Mouse (Mus musculus) neural tube, embryonic 15.5 days (tissue): ENCODE measurements around the gene Cactin. TPM values are rescaled to one million over a fixed set of nuclear protein-coding genes. Genes with fewer than 3 reads are reported as not detected.

Source experiments
- ATAC-seq: fragments of 200-750 bp; cut with Nextera tagmentation; 2 replicates; pipeline ENCODE4 v1.8.0; 2017; ENCODE audit warnings: mild to moderate bottlenecking, moderate TSS enrichment, moderate library complexity; ENCODE audit not compliant: low FRiP score
- H3K27ac ChIP-seq: fragments of 300-500 bp; sonication (generic); replicated peaks from 2 replicates; pipeline ENCODE4 v1.5.1; 2015; ENCODE audit warnings: mild to moderate bottlenecking, inconsistent platforms
- H3K27me3 ChIP-seq: fragments of 300-500 bp; sonication (generic); replicated peaks from 2 replicates; pipeline ENCODE4 v1.6.1; 2015; ENCODE audit warnings: inconsistent platforms
- H3K36me3 ChIP-seq: fragments of 300-500 bp; sonication (generic); 2 replicates; pipeline ENCODE4 v1.6.1; 2015; ENCODE audit warnings: inconsistent platforms
- H3K4me1 ChIP-seq: fragments of 300-500 bp; sonication (generic); 2 replicates; pipeline ENCODE4 v1.6.1; 2015; ENCODE audit warnings: inconsistent platforms
- H3K4me2 ChIP-seq: fragments of 300-500 bp; sonication (generic); 2 replicates; pipeline ENCODE4 v1.6.1; 2015; ENCODE audit warnings: inconsistent platforms, mild to moderate bottlenecking, moderate library complexity
- H3K4me3 ChIP-seq: fragments of 300-500 bp; sonication (generic); replicated peaks from 2 replicates; pipeline ENCODE4 v1.5.1; 2015; ENCODE audit warnings: mild to moderate bottlenecking, inconsistent platforms
- H3K9ac ChIP-seq: fragments of 300-500 bp; sonication (generic); replicated peaks from 2 replicates; pipeline ENCODE4 v1.6.1; 2015; ENCODE audit warnings: mild to moderate bottlenecking, inconsistent platforms
- H3K9me3 ChIP-seq: fragments of 300-500 bp; sonication (generic); replicated peaks from 2 replicates; pipeline ENCODE4 v1.6.1; 2016; ENCODE audit warnings: inconsistent platforms
- WGBS: fragments of 180-500 bp; shearing (Covaris S2); methylation state at CpG from one replicate; pipeline ENCODE4 v1.1.7; 2015; ENCODE audit warnings: mixed read lengths; 5-methylcytosine and 5-hydroxymethylcytosine counted together
- polyA plus RNA-seq: library from polyadenylated mRNA; unstranded; fragments of >200 nt; fragmentation: Nextera tagmentation; extraction: Ambion mirVana; gene quantifications from 2 replicates; pipeline ENCODE4 v1.2.1, GENCODE M21; 2015

The Cactin gene
- polyA plus RNA-seq, 1 experiment from 2014 or later = 27.8 TPM

DNA sequence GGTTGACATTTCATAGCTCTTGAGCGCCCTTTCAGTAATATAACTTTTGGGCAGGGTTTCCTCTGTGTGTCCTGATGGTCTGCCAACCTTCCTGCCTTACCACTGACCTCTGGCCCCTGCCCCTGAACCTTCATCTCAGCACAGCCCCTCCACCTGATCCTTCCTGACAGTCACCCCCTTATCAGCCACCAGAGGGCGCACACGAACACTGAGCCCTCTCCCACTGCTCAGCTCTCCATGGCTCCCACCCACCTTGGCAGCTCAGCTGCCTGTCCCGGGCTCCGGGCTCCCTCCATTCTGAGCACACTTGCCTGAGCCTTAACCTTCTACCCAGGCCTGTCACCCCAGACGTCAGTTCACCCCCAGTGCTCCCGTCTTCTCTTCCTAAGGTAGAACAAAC lies 31.6 kb upstream of the Cactin start:
- WGBS = 6% methylated on average over 7 of the region's 7 CpGs

DNA sequence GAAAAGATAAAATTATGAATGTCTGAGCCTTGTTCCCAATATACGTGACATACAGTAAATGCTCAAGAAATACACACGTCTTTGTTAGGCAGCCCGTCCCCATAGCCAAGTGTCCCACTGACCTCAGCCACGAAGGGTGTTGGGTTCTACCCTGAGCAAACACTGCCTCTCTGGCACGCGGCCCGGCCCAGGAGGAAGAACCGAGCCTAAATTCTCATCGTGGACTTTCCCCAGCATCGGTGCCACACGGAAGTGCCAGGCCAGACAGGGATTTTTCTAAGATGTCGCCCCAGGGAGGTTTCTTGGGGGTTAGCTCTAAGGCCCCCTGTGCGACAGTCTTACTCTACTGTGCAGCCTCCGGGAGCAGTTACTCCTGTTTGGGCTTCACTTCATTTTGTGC lies 31.1 kb upstream of the Cactin start:
- Histone ChIP-seq H3K9me3 (no peaks in the 10 kb centered on the region), H3K27me3 (peaks cover 38% of the 10 kb centered on the region), H3K4me2 (no peak overlapping the region), H3K27ac (no peak overlapping the region), H3K36me3 (no peaks in the 10 kb centered on the region), H3K4me3 (no peak overlapping the region), H3K4me1 (peaks cover 44% of the 10 kb centered on the region), H3K9ac (no peak overlapping the region)
- no peak for ATAC-seq
- WGBS = 58% methylated on average over 14 of the region's 14 CpGs

More for the DNA sequence above, 31.6 kb upstream of the Cactin start:
- Histone ChIP-seq H3K9ac (no peak overlapping the region), H3K27ac (no peak overlapping the region), H3K4me1 (peaks cover 39% of the 10 kb centered on the region), H3K4me2 (no peak overlapping the region), H3K4me3 (no peak overlapping the region), H3K36me3 (no peaks in the 10 kb centered on the region), H3K27me3 (peaks cover 43% of the 10 kb centered on the region), H3K9me3 (no peaks in the 10 kb centered on the region)
- no peak for ATAC-seq

GRCm38 (mm10) chr10:81290698-81291460 lies 30.0 kb upstream of the Cactin start:
- H3K4me2 ChIP-seq = peak overlapping the region; percentile 24; the same call in 1 of the 2 replicates
- no peaks in the 10 kb centered on the region for H3K9me3 ChIP-seq
- WGBS = 12% methylated on average over 24 of the region's 24 CpGs
- H3K36me3 ChIP-seq = no peaks in the 10 kb centered on the region
- H3K27me3 ChIP-seq = peaks cover 30% of the 10 kb centered on the region
- no peak overlapping the region for H3K9ac ChIP-seq
- peaks cover 45% of the 10 kb centered on the region for H3K4me1 ChIP-seq
- H3K4me3 ChIP-seq = no peak overlapping the region
- no peak overlapping the region for H3K27ac ChIP-seq
- no peak for ATAC-seq

DNA sequence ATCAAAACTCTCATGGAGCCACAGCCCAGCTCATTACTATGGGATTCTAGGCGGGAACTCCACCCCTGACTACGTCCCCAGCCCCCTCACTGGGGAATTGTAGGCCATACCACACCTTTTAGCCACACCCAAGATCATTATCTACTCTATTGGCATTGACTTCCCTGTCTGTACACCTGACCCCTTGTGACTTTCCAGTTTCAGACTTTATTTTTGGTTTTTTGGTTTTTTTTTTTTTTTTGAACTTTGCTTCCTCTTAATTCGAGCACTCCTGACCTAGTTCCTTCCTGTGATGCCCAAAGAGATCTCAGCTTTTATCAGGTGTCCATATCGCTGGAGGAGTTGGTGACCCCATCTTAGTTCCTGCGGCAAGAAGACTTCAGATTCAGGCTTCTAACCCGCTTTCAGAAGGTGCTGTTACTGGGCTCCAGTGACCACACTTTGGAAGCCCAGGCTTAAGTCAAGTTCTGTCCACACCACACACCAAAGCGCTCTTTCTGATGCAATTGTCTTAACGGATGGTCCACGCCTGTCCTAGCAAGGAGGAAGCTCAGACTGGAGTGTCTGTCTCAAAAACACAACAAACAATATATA lies 29.3 kb upstream of the Cactin start, which contains the start of gene Tjp3:
TSS of gene Tjp3 (minus strand) at position 71 of the 594 bp plus-strand sequence.
- H3K4me1 ChIP-seq = peaks cover 46% of the 10 kb centered on the region
- H3K9ac ChIP-seq = no peak within 1 kb of the TSS
- H3K4me3 ChIP-seq = peak within 1 kb of the TSS; percentile 90
- peaks cover 30% of the 10 kb centered on the region for H3K27me3 ChIP-seq
- WGBS = 80% methylated on average over 9 of the region's 9 CpGs
- no peaks in the 10 kb centered on the region for H3K9me3 ChIP-seq
- H3K4me2 ChIP-seq = peak within 1 kb of the TSS; percentile 95
- H3K27ac ChIP-seq = 0 out of 2 replicates have a peak within 1 kb of the TSS, but pooled peaks have one; percentile 4
- no peak for ATAC-seq
- H3K36me3 ChIP-seq = no peaks in the 10 kb centered on the region

GRCm38 (mm10) chr10:81292554-81293333 lies 28.2 kb upstream of the Cactin start, which contains the start of gene Pip5k1c:
Gene Pip5k1c (plus strand): TSS chr10:81292963.
- peaks cover 51% of the 10 kb centered on the region for H3K4me1 ChIP-seq
- H3K9me3 ChIP-seq = no peaks in the 10 kb centered on the region
- peak within 1 kb of the TSS; percentile 88 for H3K27ac ChIP-seq
- peak within 1 kb of the TSS; percentile 90 for H3K4me3 ChIP-seq
- ATAC-seq = peak; percentile 94
- no peaks in the 10 kb centered on the region for H3K36me3 ChIP-seq
- H3K9ac ChIP-seq = peak within 1 kb of the TSS; percentile 91
- H3K4me2 ChIP-seq = peak within 1 kb of the TSS; percentile 95
- peaks cover 27% of the 10 kb centered on the region for H3K27me3 ChIP-seq
- under 1% methylated on average over 80 of the region's 80 CpGs for WGBS

DNA sequence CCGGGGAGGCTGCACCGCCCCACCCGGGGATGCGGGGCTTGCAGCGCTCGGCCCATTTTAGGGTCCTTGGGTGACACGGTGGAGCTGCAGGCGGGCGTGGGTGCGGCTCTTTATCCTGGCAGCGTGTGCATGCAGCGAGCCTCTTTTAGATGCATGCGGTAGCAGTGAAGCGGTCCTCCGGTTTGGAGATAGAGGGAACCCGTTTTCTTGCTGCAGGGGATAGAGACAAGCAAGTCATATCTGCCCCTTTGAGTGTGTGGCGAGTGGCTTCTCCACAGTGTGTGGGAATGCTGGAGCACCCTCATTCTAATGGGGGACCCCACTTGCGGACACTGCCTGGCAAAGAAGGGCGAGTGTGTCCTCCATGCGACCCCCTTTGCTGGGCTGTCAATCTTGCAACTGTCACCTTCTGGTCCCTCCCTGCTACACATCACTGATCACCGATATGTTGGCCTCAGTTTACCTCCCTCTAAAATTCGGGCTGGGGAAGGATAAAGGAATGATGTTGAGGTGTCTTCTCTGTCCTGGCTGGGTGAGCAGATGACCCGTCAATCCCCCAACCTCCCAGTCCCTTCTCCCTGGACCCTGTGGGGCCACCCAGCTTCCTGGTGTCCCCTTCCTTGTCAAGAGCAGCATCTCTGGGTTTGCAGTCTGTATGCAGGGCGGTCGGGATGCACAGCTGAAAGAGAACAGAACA lies 27.4 kb upstream of the Cactin start:
- Histone ChIP-seq H3K4me3 (peak overlapping the region; percentile 90), H3K36me3 (no peaks in the 10 kb centered on the region), H3K9ac (peak overlapping the region; percentile 91), H3K27ac (peak overlapping the region; percentile 88), H3K9me3 (no peaks in the 10 kb centered on the region), H3K4me2 (peak overlapping the region; percentile 95), H3K27me3 (peaks cover 22% of the 10 kb centered on the region), H3K4me1 (peaks cover 52% of the 10 kb centered on the region)
- 3% methylated on average over 25 of the region's 25 CpGs for WGBS
- ATAC-seq = peak; percentile 25

GRCm38 (mm10) chr10:81294442-81294841 lies 26.5 kb upstream of the Cactin start:
- Histone ChIP-seq H3K4me1 (peaks cover 51% of the 10 kb centered on the region), H3K9ac (peak overlapping the region; percentile 91), H3K4me2 (peak overlapping the region; percentile 95), H3K4me3 (peak overlapping the region; percentile 90), H3K36me3 (no peaks in the 10 kb centered on the region), H3K9me3 (no peaks in the 10 kb centered on the region), H3K27ac (peak overlapping the region; percentile 88; the same call in 1 of the 2 replicates), H3K27me3 (peaks cover 19% of the 10 kb centered on the region)
- no peak for ATAC-seq
- 46% methylated on average over 8 of the region's 8 CpGs for WGBS

DNA sequence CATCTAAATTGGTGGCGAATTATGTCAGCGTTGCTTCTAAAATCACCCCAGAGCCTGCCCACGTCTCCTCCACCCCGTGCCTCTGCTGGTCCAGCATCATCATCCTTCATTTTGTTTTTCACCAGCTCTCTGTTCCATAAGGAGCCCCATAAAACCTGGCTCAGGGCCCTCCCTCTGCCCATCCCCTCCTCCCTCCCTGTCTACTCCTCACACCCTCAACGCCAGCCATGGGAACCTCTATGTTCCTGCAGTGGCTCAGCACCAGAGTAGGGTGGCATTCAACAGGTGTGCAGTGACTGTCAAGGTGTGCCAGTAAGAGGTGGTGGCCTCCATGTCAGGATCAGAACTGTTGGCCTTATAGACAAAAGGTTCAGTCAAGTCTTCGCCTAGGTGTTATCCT lies 25.7 kb upstream of the Cactin start:
- H3K9me3 ChIP-seq = no peaks in the 10 kb centered on the region
- peak overlapping the region; percentile 95 for H3K4me2 ChIP-seq
- no peaks in the 10 kb centered on the region for H3K36me3 ChIP-seq
- no peak overlapping the region for H3K4me3 ChIP-seq
- H3K27me3 ChIP-seq = peaks cover 13% of the 10 kb centered on the region
- no peak overlapping the region for H3K27ac ChIP-seq
- no peak for ATAC-seq
- peaks cover 47% of the 10 kb centered on the region for H3K4me1 ChIP-seq
- H3K9ac ChIP-seq = 0 out of 2 replicates have a peak overlapping the region, but pooled peaks have one; percentile 91
- 98% methylated on average over 6 of the region's 6 CpGs for WGBS

DNA sequence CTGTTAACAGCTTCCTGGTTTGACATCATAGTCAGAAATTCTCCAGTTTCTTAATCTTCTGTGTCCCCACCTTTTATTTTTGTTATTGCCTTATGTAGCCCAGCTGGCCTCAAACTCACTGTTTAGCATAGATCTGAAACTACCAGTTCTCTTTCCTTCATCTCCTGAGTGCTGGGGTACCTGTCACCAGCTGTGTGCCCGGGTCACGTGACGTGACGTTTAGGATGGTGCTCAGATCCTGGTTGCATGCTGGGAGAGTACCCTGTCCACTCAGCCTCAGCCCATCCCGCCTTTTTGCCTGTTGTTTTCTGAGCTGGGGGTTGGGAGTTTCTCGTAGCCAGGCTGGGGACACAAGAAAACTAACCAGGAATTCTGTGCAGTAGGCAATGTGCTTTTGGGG lies 23.7 kb upstream of the Cactin start:
- 0 out of 2 replicates have a peak overlapping the region, but pooled peaks have one; percentile 23 for H3K27ac ChIP-seq

DNA sequence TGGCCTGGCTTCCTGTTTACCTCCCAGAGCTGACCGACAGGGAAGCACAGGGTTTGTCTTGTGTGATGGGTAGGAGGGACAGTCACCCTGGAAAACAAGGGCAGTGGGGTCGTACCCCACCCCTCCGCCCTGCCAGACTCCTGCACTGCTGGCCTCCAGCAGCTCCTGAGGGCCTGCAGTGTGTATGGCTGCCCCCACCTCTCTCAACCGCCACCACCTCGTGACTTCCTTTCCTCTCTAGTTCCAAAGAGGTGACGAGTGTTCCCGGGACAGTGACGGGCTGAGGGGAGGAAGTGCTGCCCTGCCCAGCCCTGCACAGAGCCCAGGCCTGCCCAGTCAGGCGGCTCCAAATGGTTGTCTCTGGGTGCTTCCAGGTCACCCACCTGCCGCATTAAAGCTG lies 23.1 kb upstream of the Cactin start:
- H3K36me3 ChIP-seq = no peaks in the 10 kb centered on the region
- 0 out of 2 replicates have a peak overlapping the region, but pooled peaks have one; percentile 23 for H3K27ac ChIP-seq
- 72% methylated on average over 10 of the region's 10 CpGs for whole genome bisulfite sequencing
- no peak overlapping the region for H3K4me2 ChIP-seq
- ATAC-seq = no peak
- H3K9ac ChIP-seq = no peak overlapping the region
- H3K9me3 ChIP-seq = no peaks in the 10 kb centered on the region
- H3K4me3 ChIP-seq = no peak overlapping the region
- peaks cover 56% of the 10 kb centered on the region for H3K4me1 ChIP-seq
- no peaks in the 10 kb centered on the region for H3K27me3 ChIP-seq

More for the DNA sequence above, 23.7 kb upstream of the Cactin start:
- WGBS = 85% methylated on average over 6 of the region's 6 CpGs
- Histone ChIP-seq H3K9me3 (no peaks in the 10 kb centered on the region), H3K4me3 (no peak overlapping the region), H3K36me3 (no peaks in the 10 kb centered on the region), H3K4me2 (no peak overlapping the region), H3K9ac (no peak overlapping the region), H3K4me1 (peaks cover 50% of the 10 kb centered on the region), H3K27me3 (no peaks in the 10 kb centered on the region)
- ATAC-seq = no peak
